Mouse (Mus musculus) left cerebral cortex, adult 11 months (tissue): Measurements from ENCODE around the gene Ksr1.
A peak's percentile ranks its signal among the peaks of the same experiment; 100 is the strongest.

Source experiments
- DNase-seq: peaks from one replicate; pipeline ENCODE4 v3.0.0; 2022; ENCODE audit warnings: low spot score

Gene Ksr1

GRCm38 (mm10) chr11:79122556-79122955 lies 23.7 kb downstream of the Ksr1 start:
- no peak for DNase-seq

GRCm38 (mm10) chr11:79120087-79120486 lies 26.1 kb downstream of the Ksr1 start:
- DNase-seq: no peak

GRCm38 (mm10) chr11:79118918-79119377 lies 27.3 kb downstream of the Ksr1 start:
- no peak for DNase-seq

GRCm38 (mm10) chr11:79116665-79117064 lies 29.5 kb downstream of the Ksr1 start:
- peak; percentile 55 for DNase-seq

- no peak for DNase-seq
Observed at GRCm38 (mm10) chr11:79115659-79116058, 30.5 kb downstream of the Ksr1 start.

GRCm38 (mm10) chr11:79114061-79114460 lies 32.1 kb downstream of the Ksr1 start:
- DNase-seq: no peak

GRCm38 (mm10) chr11:79113397-79113796 lies 32.8 kb downstream of the Ksr1 start:
- DNase-seq: no peak

GRCm38 (mm10) chr11:79112559-79113302 lies 33.5 kb downstream of the Ksr1 start:
- DNase-seq: no peak

GRCm38 (mm10) chr11:79111864-79112558 lies 34.2 kb downstream of the Ksr1 start:
- no peak for DNase-seq

GRCm38 (mm10) chr11:79110446-79110845 lies 35.8 kb downstream of the Ksr1 start:
- no peak for DNase-seq

- DNase-seq: no peak
Observed at GRCm38 (mm10) chr11:79107934-79108333, 38.3 kb downstream of the Ksr1 start.

GRCm38 (mm10) chr11:79104998-79105397 lies 41.2 kb downstream of the Ksr1 start:
- DNase-seq: no peak

- DNase-seq: no peak
Observed at GRCm38 (mm10) chr11:79104538-79104937, 41.7 kb downstream of the Ksr1 start.

- DNase-seq: no peak
Observed at GRCm38 (mm10) chr11:79104096-79104495, 42.1 kb downstream of the Ksr1 start.

- DNase-seq: no peak
Observed at GRCm38 (mm10) chr11:79103461-79103869, 42.7 kb downstream of the Ksr1 start.

GRCm38 (mm10) chr11:79102280-79102679 lies 43.9 kb downstream of the Ksr1 start:
- no peak for DNase-seq

GRCm38 (mm10) chr11:79101568-79101967 lies 44.6 kb downstream of the Ksr1 start:
- DNase-seq: no peak

GRCm38 (mm10) chr11:79099032-79099431 lies 47.2 kb downstream of the Ksr1 start:
- DNase-seq: no peak

GRCm38 (mm10) chr11:79097736-79098135 lies 48.5 kb downstream of the Ksr1 start:
- no peak for DNase-seq

- no peak for DNase-seq
Observed at GRCm38 (mm10) chr11:79096673-79097072, 49.5 kb downstream of the Ksr1 start.

GRCm38 (mm10) chr11:79095713-79096112 lies 50.5 kb downstream of the Ksr1 start:
- DNase-seq: no peak

GRCm38 (mm10) chr11:79094727-79095126 lies 51.5 kb downstream of the Ksr1 start:
- DNase-seq: no peak

- DNase-seq: no peak
Observed at GRCm38 (mm10) chr11:79093986-79094695, 52.1 kb downstream of the Ksr1 start.
